Mouse (Mus musculus) limb, embryonic 11.5 days (tissue): ENCODE measurements around the gene 9830107B12Rik. TPM values are rescaled to one million over a fixed set of nuclear protein-coding genes. Genes with fewer than 3 reads are reported as not detected.
A peak's percentile ranks its signal among the peaks of the same experiment; 100 is the strongest.
"Not testable (repeated sequence)": the region's sequence is repeated elsewhere in the genome, so short reads cannot be mapped to it uniquely, and the experiment has no call there.

ENCODE experiments used
- ATAC-seq: fragments of 200-750 bp; cut with Nextera tagmentation; 2 replicates; pipeline ENCODE4 v1.8.0; 2017; ENCODE audit warnings: low read depth; ENCODE audit not compliant: insufficient number of reproducible peaks, low FRiP score, low TSS enrichment
- DNase-seq: peaks from one replicate; pipeline ENCODE4 v3.0.0-alpha.2; 2015; ENCODE audit warnings: low spot score
- H3K27ac ChIP-seq: fragments of 300-500 bp; sonication (generic); replicated peaks from 2 replicates; pipeline ENCODE4 v1.5.1; 2014; ENCODE audit warnings: low read depth, mild to moderate bottlenecking, low read length
- H3K27me3 ChIP-seq: fragments of 300-500 bp; sonication (generic); 2 replicates; pipeline ENCODE4 v1.6.1; 2014; ENCODE audit warnings: mild to moderate bottlenecking, low read length, mixed read lengths; ENCODE audit not compliant: control insufficient read depth, insufficient read depth
- H3K36me3 ChIP-seq: fragments of 300-500 bp; sonication (generic); 2 replicates; pipeline ENCODE4 v1.6.1; 2014; ENCODE audit warnings: mild to moderate bottlenecking, low read length, moderate library complexity, mixed read lengths; ENCODE audit not compliant: control insufficient read depth, insufficient read depth
- H3K4me1 ChIP-seq: fragments of 300-500 bp; sonication (generic); 2 replicates; pipeline ENCODE4 v1.6.1; 2014; ENCODE audit warnings: low read length, mixed read lengths; ENCODE audit not compliant: control insufficient read depth, insufficient read depth
- H3K4me2 ChIP-seq: fragments of 300-500 bp; sonication (generic); 2 replicates; pipeline ENCODE4 v1.6.1; 2014; ENCODE audit warnings: low read depth, mild to moderate bottlenecking, moderate library complexity; ENCODE audit not compliant: severe bottlenecking
- H3K4me3 ChIP-seq: fragments of 300-500 bp; sonication (generic); 2 replicates; pipeline ENCODE4 v1.5.1; 2014; ENCODE audit warnings: low read depth, low read length
- H3K9ac ChIP-seq: fragments of 300-500 bp; sonication (generic); 2 replicates; pipeline ENCODE4 v1.6.1; 2014; ENCODE audit warnings: mild to moderate bottlenecking, low read length
- H3K9me3 ChIP-seq: fragments of 300-500 bp; sonication (generic); 2 replicates; pipeline ENCODE4 v1.6.1; 2016; ENCODE audit warnings: low read length; ENCODE audit not compliant: control insufficient read depth
- WGBS: fragments of 180-500 bp; shearing (Covaris S2); extraction: QIAGEN DNeasy Blood & Tissue Kit; methylation state at CpG from one replicate; pipeline ENCODE4 v1.1.7; 2014; 5-methylcytosine and 5-hydroxymethylcytosine counted together
- polyA plus RNA-seq: library from polyadenylated mRNA; unstranded; fragments of >200 nt; fragmentation: Nextera tagmentation; extraction: Ambion mirVana; gene quantifications from 2 replicates; pipeline ENCODE4 v1.2.1, GENCODE M21; 2014

Gene 9830107B12Rik
- polyA plus RNA-seq, result not detected in 2 replicates

GRCm38 (mm10) chr17:48146120-48146519 lies at the start of gene 9830107B12Rik:
9830107B12Rik (minus strand) TSS chr17:48146268.
- WGBS, result 73% methylated on average over 3 of the region's 3 CpGs
- Histone ChIP-seq H3K36me3 (no peaks in the 10 kb centered on the region), H3K4me2 (no peak within 1 kb of the TSS), H3K4me1 (no peaks in the 10 kb centered on the region), H3K27ac (no peak within 1 kb of the TSS), H3K27me3 (no peaks in the 10 kb centered on the region), H3K9ac (no peak within 1 kb of the TSS), H3K4me3 (no peak within 1 kb of the TSS), H3K9me3 (no peaks in the 10 kb centered on the region)
- ATAC-seq, result no peak
- no peak for DNase-seq

DNA sequence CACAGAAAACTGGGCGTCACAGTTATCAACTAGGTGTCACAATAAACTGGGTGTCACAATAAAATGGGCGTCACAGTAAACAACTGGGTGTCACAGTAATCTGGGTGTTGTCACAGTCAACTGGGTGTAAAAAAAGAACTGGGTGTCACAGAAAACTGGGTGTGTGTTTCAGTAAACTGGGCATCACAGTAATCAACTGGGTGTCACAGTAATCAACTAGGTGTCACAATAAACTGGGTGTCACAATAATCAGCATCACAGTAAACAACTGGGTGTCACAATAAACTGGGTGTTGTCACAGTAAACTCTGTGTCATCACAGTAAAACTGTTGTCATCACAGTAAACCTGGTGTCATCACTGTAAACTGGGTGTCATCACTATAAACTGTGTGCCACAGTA lies 46.3 kb upstream of the 9830107B12Rik start:
- no peak for DNase-seq
- no peak overlapping the region for H3K9ac ChIP-seq
- H3K9me3 ChIP-seq, result no peaks in the 10 kb centered on the region
- H3K27me3 ChIP-seq, result no peaks in the 10 kb centered on the region
- WGBS, result 70% methylated on average over 2 of the region's 2 CpGs
- ATAC-seq, result no peak
- no peaks in the 10 kb centered on the region for H3K4me1 ChIP-seq
- H3K4me3 ChIP-seq, result no peak overlapping the region
- H3K36me3 ChIP-seq, result no peaks in the 10 kb centered on the region
- H3K4me2 ChIP-seq, result no peak overlapping the region
- no peak overlapping the region for H3K27ac ChIP-seq

DNA sequence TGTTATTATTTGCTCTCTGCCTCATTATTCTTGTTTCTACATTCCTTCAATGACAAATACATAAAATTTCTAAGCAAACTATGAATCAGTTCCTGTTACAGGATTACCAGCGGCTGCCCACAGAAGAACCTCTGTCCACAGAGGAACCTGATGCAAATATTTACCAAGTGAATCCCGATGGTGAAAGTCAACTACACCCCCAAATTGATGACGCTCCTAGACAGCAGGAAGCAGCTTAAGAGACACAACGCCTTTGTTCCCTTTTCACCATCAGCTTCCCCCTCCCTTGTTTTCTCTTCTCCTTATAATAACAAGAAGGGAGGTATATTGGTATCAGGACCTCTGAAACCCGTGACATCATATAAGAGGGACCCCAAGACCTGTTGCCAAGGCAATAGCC lies 39.2 kb upstream of the 9830107B12Rik start:
- H3K4me1 ChIP-seq, result no peaks in the 10 kb centered on the region
- no peak for ATAC-seq
- no peaks in the 10 kb centered on the region for H3K36me3 ChIP-seq
- no peaks in the 10 kb centered on the region for H3K27me3 ChIP-seq
- no peak overlapping the region for H3K9ac ChIP-seq
- H3K4me2 ChIP-seq, result no peak overlapping the region
- H3K4me3 ChIP-seq, result no peak overlapping the region
- WGBS, result 82% methylated on average over 5 of the region's 5 CpGs
- H3K9me3 ChIP-seq, result no peaks in the 10 kb centered on the region
- no peak overlapping the region for H3K27ac ChIP-seq
- DNase-seq, result no peak

DNA sequence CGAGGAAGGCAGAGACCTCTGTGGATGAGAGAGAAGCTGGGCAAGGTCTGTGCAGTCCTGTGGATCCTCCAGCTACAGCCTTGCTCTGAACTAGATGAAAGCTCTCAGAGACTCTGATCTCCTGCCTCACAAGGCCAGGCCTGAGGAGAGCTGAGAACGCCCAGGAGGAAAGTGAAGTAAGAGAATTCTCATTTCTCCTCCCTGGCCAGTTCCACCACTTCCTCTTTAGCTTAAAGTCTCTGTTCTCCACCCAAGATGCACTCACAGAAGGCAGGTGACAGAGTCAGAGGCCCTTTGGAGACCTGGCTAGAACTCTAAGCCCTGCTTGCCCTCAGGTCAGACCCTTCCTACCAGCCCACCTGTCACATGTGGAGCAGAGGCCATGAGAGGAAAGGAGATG lies 21.0 kb upstream of the 9830107B12Rik start, which contains the start of gene A530064D06Rik:
Gene A530064D06Rik, minus strand, starts transcription at position 173 of the 400 bp plus-strand sequence.
- not testable (repeated sequence) for ATAC-seq, H3K27me3 ChIP-seq, DNase-seq, H3K4me1 ChIP-seq, H3K9me3 ChIP-seq, H3K27ac ChIP-seq, H3K4me3 ChIP-seq, H3K9ac ChIP-seq, H3K4me2 ChIP-seq, H3K36me3 ChIP-seq
- 81% methylated on average over 2 of the region's 2 CpGs for WGBS

DNA sequence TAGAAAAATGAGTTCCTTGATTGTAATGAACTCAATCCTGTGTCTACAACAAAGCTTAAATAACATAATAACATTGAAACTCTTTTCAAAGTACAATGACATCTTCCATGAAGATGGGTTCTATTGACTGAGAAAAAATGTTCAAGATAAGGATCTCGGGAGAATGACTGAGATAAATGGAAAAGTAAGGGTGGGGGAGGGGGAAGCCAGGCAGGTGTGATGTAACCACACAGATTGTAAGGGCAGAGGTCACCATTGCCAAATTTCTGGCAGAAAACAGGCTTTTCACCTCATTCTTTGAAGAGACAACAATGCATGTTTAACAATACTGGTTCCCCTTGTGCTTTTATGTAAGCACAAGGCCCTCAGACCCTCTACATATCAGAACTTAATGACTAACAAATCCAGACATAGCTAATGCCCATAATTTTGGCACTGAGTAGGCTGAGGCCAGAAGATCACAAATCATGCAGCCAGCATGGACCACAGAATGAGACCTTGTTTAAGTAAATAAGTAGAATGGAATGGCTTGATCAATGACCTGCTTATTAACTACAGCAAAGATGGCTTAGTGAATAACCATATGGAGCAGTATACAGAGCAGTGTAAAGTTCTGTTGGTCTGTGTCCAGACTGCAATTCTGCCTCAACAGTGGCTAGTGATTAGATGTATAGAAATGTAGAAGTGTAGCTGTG lies 11.5 kb upstream of the 9830107B12Rik start:
- Histone ChIP-seq H3K4me3 (no peak overlapping the region), H3K27ac (no peak overlapping the region), H3K4me1 (no peaks in the 10 kb centered on the region), H3K9me3 (no peaks in the 10 kb centered on the region), H3K4me2 (no peak overlapping the region), H3K36me3 (no peaks in the 10 kb centered on the region), H3K9ac (no peak overlapping the region), H3K27me3 (no peaks in the 10 kb centered on the region)
- ATAC-seq, result no peak
- WGBS, result 67% methylated on average over 1 of the region's 1 CpGs
- no peak for DNase-seq

GRCm38 (mm10) chr17:48132810-48133209 lies 13.3 kb downstream of the 9830107B12Rik start:
- no peaks in the 10 kb centered on the region for H3K4me1 ChIP-seq
- no peaks in the 10 kb centered on the region for H3K27me3 ChIP-seq
- no peak for ATAC-seq
- no peaks in the 10 kb centered on the region for H3K9me3 ChIP-seq
- DNase-seq, result no peak
- no peak overlapping the region for H3K4me3 ChIP-seq
- WGBS, result 86% methylated on average over 2 of the region's 2 CpGs
- no peak overlapping the region for H3K27ac ChIP-seq
- H3K9ac ChIP-seq, result no peak overlapping the region
- no peaks in the 10 kb centered on the region for H3K36me3 ChIP-seq
- no peak overlapping the region for H3K4me2 ChIP-seq

- WGBS, result 91% methylated on average over 20 of the region's 20 CpGs
- no peak for ATAC-seq
- Histone ChIP-seq H3K4me1 (no peaks in the 10 kb centered on the region), H3K36me3 (no peaks in the 10 kb centered on the region), H3K27me3 (no peaks in the 10 kb centered on the region), H3K4me3 (no peak overlapping the region), H3K9ac (no peak overlapping the region), H3K27ac (no peak overlapping the region), H3K9me3 (no peaks in the 10 kb centered on the region), H3K4me2 (no peak overlapping the region)
- no peak for DNase-seq
Observed at GRCm38 (mm10) chr17:48120456-48120855, 25.6 kb downstream of the 9830107B12Rik start.

DNA sequence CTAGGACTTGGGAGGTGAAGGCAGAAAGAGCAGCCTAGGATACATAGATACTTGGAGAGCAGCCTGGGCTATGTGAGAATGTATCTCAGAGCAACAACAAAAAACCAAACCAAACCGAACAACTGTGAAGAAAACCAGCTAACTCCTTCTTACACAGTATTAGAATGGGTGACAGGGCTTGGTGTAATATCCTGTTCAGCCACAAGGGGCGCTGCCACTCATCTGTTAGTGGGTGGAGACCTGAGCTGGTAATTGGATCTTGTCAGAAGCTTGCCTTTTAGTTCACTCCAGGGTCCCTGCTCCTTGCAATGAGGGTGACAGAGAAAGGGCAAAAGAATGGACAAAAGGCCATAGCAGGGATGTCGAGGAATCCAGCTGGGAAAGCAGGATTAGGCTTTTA lies 26.4 kb downstream of the 9830107B12Rik start:
- H3K27ac ChIP-seq, result no peak overlapping the region
- DNase-seq (peak; percentile 93), ATAC-seq (0 out of 2 replicates have a peak, but pooled peaks have one; percentile 54)
- H3K36me3 ChIP-seq, result no peaks in the 10 kb centered on the region
- no peaks in the 10 kb centered on the region for H3K27me3 ChIP-seq
- no peaks in the 10 kb centered on the region for H3K4me1 ChIP-seq
- 32% methylated on average over 3 of the region's 3 CpGs for WGBS
- no peak overlapping the region for H3K9ac ChIP-seq
- no peak overlapping the region for H3K4me2 ChIP-seq
- no peak overlapping the region for H3K4me3 ChIP-seq
- no peaks in the 10 kb centered on the region for H3K9me3 ChIP-seq

DNA sequence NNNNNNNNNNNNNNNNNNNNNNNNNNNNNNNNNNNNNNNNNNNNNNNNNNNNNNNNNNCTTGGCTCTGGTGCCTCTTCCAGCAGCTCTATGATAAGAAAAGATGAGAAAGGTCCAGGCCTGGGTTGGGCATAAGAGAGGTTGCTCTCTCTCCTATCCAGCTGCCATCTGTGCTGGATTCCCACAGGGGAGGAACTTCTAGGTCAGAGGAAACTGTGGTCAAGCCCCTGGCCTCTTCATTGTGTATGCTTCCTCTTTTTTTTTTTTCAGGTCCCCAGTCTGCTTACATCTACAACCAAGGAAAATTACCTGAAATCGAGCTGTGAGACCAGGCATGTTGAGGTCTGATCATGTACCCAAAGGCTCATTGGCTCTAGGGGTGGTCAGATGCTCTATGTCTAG lies 27.5 kb downstream of the 9830107B12Rik start:
- 83% methylated on average over 1 of the region's 1 CpGs for WGBS
- no peak overlapping the region for H3K4me2 ChIP-seq
- H3K9me3 ChIP-seq, result no peaks in the 10 kb centered on the region
- H3K4me1 ChIP-seq, result no peaks in the 10 kb centered on the region
- DNase-seq (no peak), ATAC-seq (no peak)
- H3K4me3 ChIP-seq, result no peak overlapping the region
- no peaks in the 10 kb centered on the region for H3K27me3 ChIP-seq
- H3K36me3 ChIP-seq, result no peaks in the 10 kb centered on the region
- no peak overlapping the region for H3K27ac ChIP-seq
- H3K9ac ChIP-seq, result no peak overlapping the region
